In genomic region chr11:52265616-52266307, GRCm38 (mm10) we compare ENCODE assay signal across 17 mouse cellular contexts. TPM values are rescaled to one million over a fixed set of nuclear protein-coding genes. Genes with fewer than 3 reads are reported as not detected.
DNase-seq lines count a peak whose midpoint lies in the region; ATAC-seq and TF ChIP-seq lines count a peak whose summit lies in the region.
"Had no signal": no experiment of that assay in that cellular context is flagged by ENCODE, and none has a peak within 500 bp of the region (broad histone marks: within the 10 kb centered on the region; RNA-seq: fewer than 3 reads in every experiment).

No protein-coding gene starts in this region.

- DNase-seq in adrenal gland, postnatal 10 days = peak; percentile 7
- no peak for DNase-seq in adrenal gland, postnatal 25 days
- peak; percentile 94 for DNase-seq in T-cell, adult 2 months (ENCODE audit: low spot score)
- no peak for DNase-seq in stomach, postnatal 0 days (ENCODE audit: low spot score)
- DNase-seq in cerebellum, postnatal 4 days (ENCODE audit: low spot score in 2 of 2) = no peak
- DNase-seq: adrenal gland, adult 8-10 months; embryo, embryonic 11 days had no signal

- TF ChIP-seq CTCF in stomach, postnatal 0 days (IDR thresholded peaks at IDR 0.05; ENCODE audit: low read depth) = no peak

- no peaks in the 10 kb centered on the region for H3K9me3 ChIP-seq in hindbrain, embryonic 13.5 days
- H3K9me3 ChIP-seq in hindbrain, embryonic 16.5 days (ENCODE audit: control insufficient read depth, low read length) = no peaks in the 10 kb centered on the region
- H3K9me3 ChIP-seq in stomach, postnatal 0 days (ENCODE audit: control insufficient read depth, low read length) = no peaks in the 10 kb centered on the region
- H3K9me3 ChIP-seq: forebrain, embryonic 10.5 days had no signal

- H3K9ac ChIP-seq in hindbrain, embryonic 13.5 days = peak overlapping the region; percentile 9; the same call in 1 of the 2 replicates
- no peak overlapping the region for H3K9ac ChIP-seq in hindbrain, embryonic 16.5 days (ENCODE audit: low read depth, low read length)
- H3K9ac ChIP-seq in stomach, postnatal 0 days (ENCODE audit: low read length) = 0 out of 2 replicates have a peak overlapping the region, but pooled peaks have one; percentile 8

- TF ChIP-seq EP300 in stomach, postnatal 0 days (optimal IDR thresholded peaks at IDR 0.05) = no peak

- H3K4me1 ChIP-seq in hindbrain, embryonic 13.5 days (replicated peaks) = peaks cover 20% of the 10 kb centered on the region
- H3K4me1 ChIP-seq in hindbrain, embryonic 16.5 days (ENCODE audit: control insufficient read depth, insufficient read depth, low read depth, low read length) = peaks cover 4% of the 10 kb centered on the region; the same call in 1 of the 2 replicates
- no peaks in the 10 kb centered on the region for H3K4me1 ChIP-seq in stomach, postnatal 0 days (replicated peaks; ENCODE audit: control insufficient read depth, insufficient read depth)

- H3K27ac ChIP-seq in hindbrain, embryonic 13.5 days = peak overlapping the region; percentile 32; the same call in 1 of the 2 replicates
- no peak overlapping the region for H3K27ac ChIP-seq in hindbrain, embryonic 16.5 days (ENCODE audit: low read depth, low read length)
- H3K27ac ChIP-seq in stomach, postnatal 0 days (replicated peaks) = no peak overlapping the region
- H3K27ac ChIP-seq: forebrain, embryonic 10.5 days had no signal

- H3K27me3 ChIP-seq in hindbrain, embryonic 13.5 days = no peaks in the 10 kb centered on the region
- H3K27me3 ChIP-seq in hindbrain, embryonic 16.5 days (replicated peaks; ENCODE audit: control insufficient read depth, insufficient read depth, low read length) = no peaks in the 10 kb centered on the region
- no peaks in the 10 kb centered on the region for H3K27me3 ChIP-seq in stomach, postnatal 0 days (ENCODE audit: control insufficient read depth, insufficient read depth, low read length)

- whole genome bisulfite sequencing in hindbrain, embryonic 13.5 days = 75% methylated on average over 12 of the region's 12 CpGs
- 71% methylated on average over 12 of the region's 12 CpGs for WGBS in hindbrain, embryonic 16.5 days
- 41% methylated on average over 12 of the region's 12 CpGs for WGBS in stomach, postnatal 0 days

- no peak overlapping the region for H3K4me2 ChIP-seq in hindbrain, embryonic 13.5 days
- no peak overlapping the region for H3K4me2 ChIP-seq in hindbrain, embryonic 16.5 days (ENCODE audit: low read length)
- no peak overlapping the region for H3K4me2 ChIP-seq in stomach, postnatal 0 days (replicated peaks; ENCODE audit: low read depth)

- H3K36me3 ChIP-seq in hindbrain, embryonic 13.5 days = no peaks in the 10 kb centered on the region
- no peaks in the 10 kb centered on the region for H3K36me3 ChIP-seq in hindbrain, embryonic 16.5 days (ENCODE audit: control insufficient read depth, insufficient read depth, low read length)
- 0 out of 2 replicates have a peak, but pooled peaks cover 2% of the 10 kb centered on the region for H3K36me3 ChIP-seq in stomach, postnatal 0 days (ENCODE audit: control insufficient read depth, insufficient read depth, low read length)

- ATAC-seq in hindbrain, embryonic 13.5 days (ENCODE audit: low FRiP score) = no peak
- ATAC-seq in hindbrain, embryonic 16.5 days = no peak
- ATAC-seq in stomach, postnatal 0 days (ENCODE audit: low FRiP score, low TSS enrichment) = no peak
- ATAC-seq in erythroid progenitor cell, adult 5-6 weeks (replicated peaks; ENCODE audit: low FRiP score, poor library complexity, severe bottlenecking) = no peak
- ATAC-seq: midbrain, embryonic 16.5 days had no signal

- H3K4me3 ChIP-seq in hindbrain, embryonic 13.5 days = no peak overlapping the region
- H3K4me3 ChIP-seq in hindbrain, embryonic 16.5 days (ENCODE audit: low read length) = no peak overlapping the region
- H3K4me3 ChIP-seq in stomach, postnatal 0 days (ENCODE audit: low read depth, low read length) = no peak overlapping the region
- H3K4me3 ChIP-seq: forebrain, embryonic 10.5 days had no signal

RNA-seq across cellular contexts. Expression of gene Tcf7, which starts 17.1 kb away (rescaled TPM):
- 10 to 100 TPM; 41.7 to 42.2 TPM for total RNA-seq in adrenal gland, postnatal 10 days (2021)
- total RNA-seq in adrenal gland, postnatal 25 days (2021) = 38.8 and 41.3 TPM in 2 replicates
- 3.2 and 4.7 TPM in 2 replicates for polyA plus RNA-seq in hindbrain, embryonic 13.5 days (2015; fragmentation: Nextera tagmentation; extraction: Ambion mirVana)
- polyA plus RNA-seq in hindbrain, embryonic 16.5 days (2015; fragmentation: Nextera tagmentation; extraction: Ambion mirVana) = 1.2 and 3.1 TPM in 2 replicates
- polyA plus RNA-seq in stomach, postnatal 0 days (2015; fragmentation: Nextera tagmentation; extraction: Ambion mirVana) = 3.6 and 3.7 TPM in 2 replicates
- total RNA-seq in erythroid progenitor cell, adult 5-6 weeks (2015; ENCODE audit: low replicate concordance) = 16.2 and 22.6 TPM in 2 replicates
- total RNA-seq in erythroid progenitor cell, adult 5-6 weeks (2017; ENCODE audit: low replicate concordance) = 1.4 and 3.3 TPM in 2 replicates

RNA-seq across cellular contexts. Expression of gene Skp1a, which starts 34.0 kb away (rescaled TPM):
- 100 to 1,000 TPM; 309 to 323 TPM for total RNA-seq in adrenal gland, postnatal 10 days (2021)
- 448 and 476 TPM in 2 replicates for total RNA-seq in adrenal gland, postnatal 25 days (2021)
- 1,097 and 1,103 TPM in 2 replicates for polyA plus RNA-seq in hindbrain, embryonic 13.5 days (2015; fragmentation: Nextera tagmentation; extraction: Ambion mirVana)
- polyA plus RNA-seq in hindbrain, embryonic 16.5 days (2015; fragmentation: Nextera tagmentation; extraction: Ambion mirVana) = 1,003 and 1,005 TPM in 2 replicates
- 530 and 542 TPM in 2 replicates for polyA plus RNA-seq in stomach, postnatal 0 days (2015; fragmentation: Nextera tagmentation; extraction: Ambion mirVana)
- 103 and 116 TPM in 2 replicates for total RNA-seq in erythroid progenitor cell, adult 5-6 weeks (2015; ENCODE audit: low replicate concordance)
- 69.7 and 95.6 TPM in 2 replicates for total RNA-seq in erythroid progenitor cell, adult 5-6 weeks (2017; ENCODE audit: low replicate concordance)

RNA-seq across cellular contexts. Expression of gene Olfr1371, which starts 52.0 kb away (rescaled TPM):
- total RNA-seq in adrenal gland, postnatal 10 days (2021) = not detected
- total RNA-seq in adrenal gland, postnatal 25 days (2021) = not detected in 2 replicates
- not detected in 2 replicates for polyA plus RNA-seq in hindbrain, embryonic 13.5 days (2015; fragmentation: Nextera tagmentation; extraction: Ambion mirVana)
- polyA plus RNA-seq in hindbrain, embryonic 16.5 days (2015; fragmentation: Nextera tagmentation; extraction: Ambion mirVana) = not detected in 2 replicates
- not detected in 2 replicates for polyA plus RNA-seq in stomach, postnatal 0 days (2015; fragmentation: Nextera tagmentation; extraction: Ambion mirVana)
- not detected in 2 replicates for total RNA-seq in erythroid progenitor cell, adult 5-6 weeks (2015; ENCODE audit: low replicate concordance)
- not detected in 2 replicates for total RNA-seq in erythroid progenitor cell, adult 5-6 weeks (2017; ENCODE audit: low replicate concordance)
- total RNA-seq: adrenal gland, adult 8-10 months; gastrocnemius, postnatal 4 days; left cerebral cortex, postnatal 14 days had no signal
- polyA plus RNA-seq: forebrain, embryonic 10.5 days; intestine, embryonic 14.5 days; large intestine, adult 2 months; liver, embryonic 16.5 days; midbrain, embryonic 16.5 days had no signal

Comparison
In these comparisons a context has a peak if more than half of its experiments do, and no peak if none do; other contexts are left out.
1. DNase-seq: peak in adrenal gland, postnatal 10 days (single experiment) and T-cell, adult 2 months (single experiment); none in adrenal gland, postnatal 25 days (single experiment), stomach, postnatal 0 days (single experiment) and cerebellum, postnatal 4 days (0 of 2).